Mouse (Mus musculus) testis, adult 2 months (tissue): ENCODE measurements at regions not wholly inside any gene's neighbourhood (a gene's known extent, or its start where the extent isn't known, plus 50 kb on each side); places are given as distances from the start of the nearest gene placed in this dataset.

Experiments
- CTCF ChIP-seq: fragments of 200-500 bp; IDR thresholded peaks from 2 replicates; pipeline ENCODE4 v1.5.1; 2012; ENCODE audit warnings: low read depth, mild to moderate bottlenecking, inconsistent platforms, low read length, moderate library complexity; ENCODE audit not compliant: control insufficient read depth, insufficient read depth, insufficient replicate concordance
- POLR2A ChIP-seq: fragments of 200-500 bp; IDR thresholded peaks from 2 replicates; pipeline ENCODE4 v1.6.1; 2012; ENCODE audit warnings: low read depth, mild to moderate bottlenecking, inconsistent platforms, low read length, moderate library complexity; ENCODE audit not compliant: control insufficient read depth

DNA sequence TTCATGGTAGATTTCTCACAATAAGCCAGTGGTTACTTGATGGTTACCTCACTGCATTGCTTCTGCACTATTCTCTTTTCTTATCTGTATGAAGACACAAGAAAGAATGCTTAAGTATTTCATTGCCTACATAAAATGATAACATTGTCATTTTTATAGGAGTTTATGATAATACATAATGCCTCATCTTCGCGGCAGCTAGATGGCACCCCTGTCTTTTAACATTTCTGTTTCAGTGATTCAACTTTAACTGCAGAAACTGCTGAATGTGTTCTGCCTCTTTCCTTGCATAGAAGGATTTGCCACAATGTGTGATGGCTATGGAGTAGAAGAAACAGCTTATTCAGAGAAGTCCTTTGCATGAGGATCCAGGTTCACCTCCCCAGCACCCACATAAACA lies 97.0 kb upstream of the Tars start:
- TF ChIP-seq POLR2A (no peak), CTCF (no peak)
